Mouse (Mus musculus) frontal cortex, postnatal 14 days (tissue): ENCODE data around the gene Pdk1.

Experiments
- DNase-seq, 2 experiments: peaks; one replicate each; pipeline ENCODE4 v3.0.0; 2022; ENCODE audit warnings: low spot score in 2 of 2

Pdk1 gene

DNA sequence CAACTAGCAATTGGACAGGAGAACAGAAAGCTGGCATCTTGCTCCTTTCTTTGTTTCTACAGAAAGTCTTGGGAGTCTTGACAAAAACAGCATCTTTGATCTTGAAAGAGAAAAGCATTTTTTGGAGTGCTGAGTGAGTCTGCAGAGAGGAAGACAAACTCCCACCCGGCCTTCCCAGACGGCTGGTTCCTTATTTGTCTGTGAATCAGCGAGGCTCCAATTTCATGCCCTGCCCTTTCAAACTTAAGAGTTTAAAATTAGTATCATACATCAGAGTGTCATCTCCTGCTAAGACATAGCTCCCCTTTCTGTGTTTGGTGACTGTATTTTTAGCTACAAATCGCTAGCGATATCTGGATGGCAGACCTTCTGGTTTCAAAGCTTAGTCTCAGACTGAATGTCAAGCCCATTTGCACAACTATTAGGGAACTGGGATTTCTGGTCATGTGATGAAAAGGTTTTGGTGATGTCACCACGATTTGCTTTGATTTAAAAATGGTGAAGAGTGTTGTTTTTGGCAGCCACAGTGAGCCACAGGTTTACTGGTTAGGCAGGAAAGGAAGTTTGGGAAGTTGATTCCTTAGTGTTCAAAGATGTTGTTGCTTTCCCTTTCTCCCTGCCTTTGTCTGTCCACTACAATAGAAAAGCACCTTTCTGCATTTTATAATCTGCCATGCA is 65.8 kb downstream of the Pdk1 start:
- no peak for DNase-seq

DNA sequence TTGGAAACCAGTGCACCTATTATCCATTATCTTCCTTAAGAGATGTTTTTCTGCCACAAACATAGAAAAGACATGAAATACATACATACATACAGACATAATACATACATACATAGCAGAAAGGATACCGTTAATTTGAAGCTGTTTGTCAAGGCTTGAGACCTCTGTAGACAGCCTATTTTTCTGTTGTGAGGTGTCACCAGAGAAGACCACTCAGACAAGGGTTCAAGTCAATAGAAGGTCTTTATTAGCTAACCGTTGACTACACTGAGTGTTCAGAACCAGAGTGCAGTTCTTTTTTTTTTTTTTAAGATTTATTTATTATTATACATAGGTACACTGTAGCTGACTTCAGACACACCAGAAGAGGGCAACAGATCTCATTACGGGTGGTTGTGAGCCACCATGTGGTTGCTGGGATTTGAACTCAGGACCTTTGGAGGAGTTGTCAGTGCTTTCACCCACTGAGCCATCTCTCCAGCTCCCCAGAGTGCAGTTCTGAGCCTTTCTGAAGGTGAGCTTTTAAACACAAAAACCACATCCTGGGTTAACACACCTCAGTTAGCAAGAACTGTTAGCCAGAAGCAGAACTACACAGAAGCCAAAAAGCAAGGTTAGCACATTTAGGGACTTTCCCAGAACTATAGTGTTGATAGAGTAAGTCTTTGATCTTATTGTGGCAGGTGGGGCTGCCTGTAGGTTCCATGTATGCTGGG is 68.1 kb downstream of the Pdk1 start:
- no peak for DNase-seq

DNA sequence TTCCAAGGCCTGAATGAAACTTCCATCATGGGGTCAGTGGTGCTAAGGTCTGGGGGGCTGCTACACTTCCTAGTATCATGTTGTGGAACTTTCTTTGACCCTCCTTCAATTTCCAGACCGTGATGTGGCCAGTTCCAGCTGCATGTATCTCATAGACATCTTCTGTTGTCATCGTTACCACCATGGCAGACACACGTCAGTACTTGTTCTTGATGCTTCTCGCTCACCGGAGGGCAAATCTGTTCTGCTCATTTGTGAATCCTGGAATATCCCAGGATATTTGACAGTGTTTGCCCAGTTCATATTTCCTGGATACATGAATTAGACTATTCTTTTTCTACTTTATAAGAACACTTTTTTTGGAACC is 68.7 kb downstream of the Pdk1 start:
- DNase-seq: no peak

DNA sequence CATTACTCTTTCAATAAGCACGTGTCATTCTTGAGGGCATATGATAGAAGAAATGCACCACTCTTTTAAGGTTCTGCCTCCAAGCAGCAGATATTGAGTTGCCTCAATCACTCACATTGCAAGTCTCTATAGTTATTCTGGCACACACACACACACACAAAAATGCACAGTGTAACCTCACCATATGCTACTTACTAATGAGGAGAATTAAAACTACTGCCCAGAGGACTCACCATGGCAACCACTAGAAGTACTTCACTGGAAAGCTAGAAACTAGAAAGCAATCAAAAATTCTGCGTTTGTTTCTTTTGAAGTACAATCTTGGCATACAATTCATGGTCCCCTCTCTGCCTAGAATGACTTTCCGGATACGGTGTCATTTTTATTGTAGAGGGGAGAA is 78.2 kb downstream of the Pdk1 start:
- DNase-seq: no peak
